Mouse (Mus musculus): ENCODE data around the gene Rps9. TPM values are rescaled to one million over a fixed set of nuclear protein-coding genes. Genes with fewer than 3 reads are reported as not detected.
"Not testable (repeated sequence)": the region's sequence is repeated elsewhere in the genome, so short reads cannot be mapped to it uniquely, and the experiment has no call there.

Gene Rps9
- total RNA-seq, 1 experiment = 2,308 TPM

- H3K4me3 ChIP-seq (ENCODE audit: insufficient read depth in 1 of 2, low read depth in 1 of 2, low read length in 2 of 2, poor library complexity in 1 of 2, severe bottlenecking in 1 of 2) = peak overlapping the region; percentile 86 to 93
- in situ Hi-C loops (cut with MboI; ENCODE audit: low sequenced_read_pairs in 2 of 2, unreplicated experiment in 2 of 2) = no loop called here
Observed at GRCm38 (mm10) chr7:3693809-3694075, 10.1 kb upstream of the Rps9 start.

GRCm38 (mm10) chr7:3694076-3694948, 9.5 kb upstream of the Rps9 start:
- H3K4me3 ChIP-seq (ENCODE audit: insufficient read depth in 1 of 2, low read depth in 1 of 2, low read length in 2 of 2, poor library complexity in 1 of 2, severe bottlenecking in 1 of 2) = peak overlapping the region; percentile 86 to 93
- no peak for TF ChIP-seq ZNF384 (IDR thresholded peaks at IDR 0.05; ENCODE audit: low read depth, low read length)
- peaks cover 4% of the 10 kb centered on the region for H3K36me3 ChIP-seq (ENCODE audit: control insufficient read depth, insufficient read depth, low read length, poor library complexity, severe bottlenecking)
- 0 out of 4 replicates have a peak, but pooled peaks cover 0 to 2% of the 10 kb centered on the region in 2 experiments for H3K4me1 ChIP-seq (ENCODE audit: control insufficient read depth in 2 of 2, insufficient read depth in 2 of 2, low read length in 2 of 2, poor library complexity in 1 of 2)
- DNase-seq (ENCODE audit: low read depth, low spot score) = peak; percentile 84
- no peaks in the 10 kb centered on the region for H3K9me3 ChIP-seq (ENCODE audit: control insufficient read depth, insufficient read depth, low read depth, low read length)
- peak overlapping the region; percentile 89 for H3K9ac ChIP-seq (ENCODE audit: insufficient read depth, low read depth, low read length, poor library complexity, severe bottlenecking)
- peak overlapping the region; percentile 85 for H3K27ac ChIP-seq (ENCODE audit: insufficient read depth, low read depth, low read length, poor library complexity, severe bottlenecking)
- in situ Hi-C loops (cut with MboI; ENCODE audit: low sequenced_read_pairs in 2 of 2, unreplicated experiment in 2 of 2) = no loop called here

More at GRCm38 (mm10) chr7:3693809-3694075, 10.1 kb upstream of the Rps9 start:
- Histone ChIP-seq H3K9me3 (ENCODE audit: control insufficient read depth, insufficient read depth, low read depth, low read length) (no peaks in the 10 kb centered on the region), H3K4me1 (ENCODE audit: control insufficient read depth in 2 of 2, insufficient read depth in 2 of 2, low read length in 2 of 2, poor library complexity in 1 of 2) (0 out of 4 replicates have a peak, but pooled peaks cover 0 to 2% of the 10 kb centered on the region in 2 experiments), H3K9ac (ENCODE audit: insufficient read depth, low read depth, low read length, poor library complexity, severe bottlenecking) (peak overlapping the region; percentile 89), H3K36me3 (ENCODE audit: control insufficient read depth, insufficient read depth, low read length, poor library complexity, severe bottlenecking) (peaks cover 4% of the 10 kb centered on the region), H3K27ac (ENCODE audit: insufficient read depth, low read depth, low read length, poor library complexity, severe bottlenecking) (peak overlapping the region; percentile 85)
- DNase-seq (ENCODE audit: low read depth, low spot score) = peak; percentile 77
- TF ChIP-seq CHD2 (IDR thresholded peaks at IDR 0.05; ENCODE audit: low read depth, low read length) = no peak
- TF ChIP-seq ZNF384 (IDR thresholded peaks at IDR 0.05; ENCODE audit: low read depth, low read length) = no peak
- TF ChIP-seq HCFC1 (IDR thresholded peaks at IDR 0.05; ENCODE audit: borderline replicate concordance, insufficient read depth, low read length) = no peak
- no peak for TF ChIP-seq ZC3H11A (IDR thresholded peaks at IDR 0.05; ENCODE audit: borderline replicate concordance, low read depth, low read length)
- TF ChIP-seq MAFK (IDR thresholded peaks at IDR 0.05; ENCODE audit: insufficient read depth, low read depth, low read length) = no peak

- peak overlapping the region; percentile 86 to 93 for H3K4me3 ChIP-seq (ENCODE audit: insufficient read depth in 1 of 2, low read depth in 1 of 2, low read length in 2 of 2, poor library complexity in 1 of 2, severe bottlenecking in 1 of 2)
- H3K36me3 ChIP-seq (ENCODE audit: control insufficient read depth, insufficient read depth, low read length, poor library complexity, severe bottlenecking); in situ Hi-C loops (cut with MboI; ENCODE audit: low sequenced_read_pairs in 2 of 2, unreplicated experiment in 2 of 2); H3K4me1 ChIP-seq (ENCODE audit: control insufficient read depth in 2 of 2, insufficient read depth in 2 of 2, low read length in 2 of 2, poor library complexity in 1 of 2); DNase-seq (ENCODE audit: low read depth, low spot score); H3K9me3 ChIP-seq (ENCODE audit: control insufficient read depth, insufficient read depth, low read depth, low read length): not testable (repeated sequence)
- H3K27ac ChIP-seq (ENCODE audit: insufficient read depth, low read depth, low read length, poor library complexity, severe bottlenecking) = peak overlapping the region; percentile 64; the same call in 1 of the 2 replicates
- peak overlapping the region; percentile 89 for H3K9ac ChIP-seq (ENCODE audit: insufficient read depth, low read depth, low read length, poor library complexity, severe bottlenecking)
Observed at GRCm38 (mm10) chr7:3694949-3695305, 8.9 kb upstream of the Rps9 start.

- no peaks in the 10 kb centered on the region for H3K4me1 ChIP-seq (ENCODE audit: control insufficient read depth in 2 of 2, insufficient read depth in 2 of 2, low read length in 2 of 2, poor library complexity in 1 of 2)
- no peak overlapping the region for H3K9ac ChIP-seq (ENCODE audit: insufficient read depth, low read depth, low read length, poor library complexity, severe bottlenecking)
- no peaks in the 10 kb centered on the region for H3K9me3 ChIP-seq (ENCODE audit: control insufficient read depth, insufficient read depth, low read depth, low read length)
- in situ Hi-C loops (cut with MboI; ENCODE audit: low sequenced_read_pairs in 2 of 2, unreplicated experiment in 2 of 2) = no loop called here
- TF ChIP-seq CHD2 (IDR thresholded peaks at IDR 0.05; ENCODE audit: low read depth, low read length) = no peak
- TF ChIP-seq HCFC1 (IDR thresholded peaks at IDR 0.05; ENCODE audit: borderline replicate concordance, insufficient read depth, low read length) = no peak
- no peak for TF ChIP-seq ZC3H11A (IDR thresholded peaks at IDR 0.05; ENCODE audit: borderline replicate concordance, low read depth, low read length)
- TF ChIP-seq ZNF384 (IDR thresholded peaks at IDR 0.05; ENCODE audit: low read depth, low read length) = no peak
- TF ChIP-seq MAFK (IDR thresholded peaks at IDR 0.05; ENCODE audit: insufficient read depth, low read depth, low read length) = no peak
- H3K4me3 ChIP-seq (ENCODE audit: insufficient read depth in 1 of 2, low read depth in 1 of 2, low read length in 2 of 2, poor library complexity in 1 of 2, severe bottlenecking in 1 of 2) = no peak overlapping the region
- peaks cover 5% of the 10 kb centered on the region for H3K36me3 ChIP-seq (ENCODE audit: control insufficient read depth, insufficient read depth, low read length, poor library complexity, severe bottlenecking)
- H3K27ac ChIP-seq (ENCODE audit: insufficient read depth, low read depth, low read length, poor library complexity, severe bottlenecking) = no peak overlapping the region
- DNase-seq (ENCODE audit: low read depth, low spot score) = no peak
Observed at GRCm38 (mm10) chr7:3698471-3698870, 5.3 kb upstream of the Rps9 start.

All from ES-E14 (cell line).